Mouse (Mus musculus) macrophage (primary cell): ENCODE results near the gene Gm9945. TPM values are rescaled to one million over a fixed set of nuclear protein-coding genes. Genes with fewer than 3 reads are reported as not detected.

Experiments
- H3K27ac ChIP-seq: fragments of 350-480 bp; formaldehyde crosslinking; 2 replicates; pipeline ENCODE4 v1.9.0; 2021
- H3K36me3 ChIP-seq: fragments of 350-480 bp; formaldehyde crosslinking; 2 replicates; pipeline ENCODE4 v1.9.0; 2021; ENCODE audit errors: inconsistent target
- H3K4me3 ChIP-seq: fragments of 350-480 bp; formaldehyde crosslinking; 2 replicates; pipeline ENCODE4 v1.9.0; 2021; ENCODE audit errors: inconsistent target
- H3K79me2 ChIP-seq: fragments of 350-480 bp; formaldehyde crosslinking; 2 replicates; pipeline ENCODE4 v1.9.0; 2021; ENCODE audit errors: inconsistent target
- WGBS: methylation state at CpG from one replicate; pipeline ENCODE4 v1.1.7; 2026; ENCODE audit warnings: inconsistent platforms; ENCODE audit not compliant: missing documents; 5-methylcytosine and 5-hydroxymethylcytosine counted together
- polyA plus RNA-seq: library from polyadenylated mRNA; stranded (reverse); fragments of 250-400 nt; gene quantifications from 3 replicates; pipeline ENCODE4 v1.2.4, GENCODE M21; 2018; ENCODE audit warnings: inconsistent platforms

The Gm9945 gene
- polyA plus RNA-seq, 1 experiment from 2014 or later = not detected

GRCm38 (mm10) chr11:53475620-53476019, 4.3 kb upstream of the Gm9945 start:
- WGBS = 55% methylated on average over 8 of the region's 8 CpGs
- no peaks in the 10 kb centered on the region for H3K36me3 ChIP-seq

DNA sequence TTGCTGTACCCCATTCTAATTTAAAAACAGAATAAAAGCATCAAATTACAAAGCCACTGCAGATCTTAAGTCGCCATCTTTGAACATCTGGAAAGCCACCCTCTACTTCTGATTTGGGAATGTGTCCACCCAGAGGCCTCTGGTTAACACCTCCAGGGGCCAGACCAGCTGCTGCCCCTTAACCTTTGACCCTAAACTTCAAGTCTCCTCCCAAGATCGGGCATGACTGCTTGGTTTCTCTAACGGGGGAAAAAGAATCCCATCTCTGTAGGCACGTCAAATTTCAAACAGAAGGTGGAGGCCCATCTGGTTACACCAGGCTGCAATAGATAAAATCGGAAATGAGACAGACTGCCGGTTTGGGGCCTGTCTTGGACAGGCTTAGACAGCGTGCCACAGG, 2.1 kb upstream of the Gm9945 start:
- Histone ChIP-seq H3K27ac (no peak overlapping the region), H3K4me3 (no peak overlapping the region), H3K79me2 (no peaks in the 10 kb centered on the region), H3K36me3 (no peaks in the 10 kb centered on the region)
- 82% methylated on average over 7 of the region's 7 CpGs for WGBS

More at GRCm38 (mm10) chr11:53475620-53476019, 4.3 kb upstream of the Gm9945 start:
- H3K4me3 ChIP-seq = no peak overlapping the region
- H3K79me2 ChIP-seq = no peaks in the 10 kb centered on the region
- no peak overlapping the region for H3K27ac ChIP-seq

DNA sequence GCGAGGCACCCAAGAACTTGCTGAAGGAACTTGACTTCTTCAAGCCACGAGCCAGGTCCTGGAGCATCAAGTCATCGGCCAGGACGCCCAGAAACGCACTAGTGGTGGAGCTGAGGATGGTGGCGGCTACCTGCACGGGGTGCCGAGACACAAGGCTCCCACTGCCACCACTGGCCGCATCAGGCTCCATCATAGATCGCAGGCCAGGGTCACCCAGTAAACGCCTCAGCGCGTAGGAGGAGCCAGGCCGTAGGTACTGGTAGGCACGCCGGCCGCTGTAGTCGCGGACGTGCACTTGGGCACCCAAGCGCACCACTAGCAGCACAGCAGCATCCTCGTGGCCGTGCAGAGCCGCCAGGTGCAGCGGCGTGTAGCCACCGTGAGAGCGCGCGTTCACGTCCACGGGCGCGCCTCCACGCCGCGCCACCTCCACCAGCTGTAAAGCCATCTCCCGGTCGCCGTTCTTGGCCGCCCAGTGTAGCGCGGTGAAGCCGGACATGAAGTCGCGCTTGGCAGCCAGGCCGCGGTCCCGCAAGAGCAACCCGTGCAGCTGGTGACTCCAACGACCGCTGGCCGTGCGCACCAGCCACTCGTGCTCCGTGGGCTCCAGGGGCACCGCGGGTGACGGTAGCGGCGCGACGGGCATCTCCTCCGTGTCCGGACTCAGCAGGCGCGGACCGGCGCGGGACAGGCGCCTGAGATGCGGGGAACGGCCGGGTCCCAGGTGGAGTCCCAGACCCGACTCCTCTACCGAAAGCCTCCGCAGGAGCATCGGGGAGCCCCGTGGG, 1.4 kb upstream of the Gm9945 start:
- Histone ChIP-seq H3K36me3 (no peaks in the 10 kb centered on the region), H3K4me3 (no peak overlapping the region), H3K27ac (no peak overlapping the region), H3K79me2 (no peaks in the 10 kb centered on the region)
- 16% methylated on average over 74 of the region's 79 CpGs for WGBS

- H3K79me2 ChIP-seq = no peaks in the 10 kb centered on the region
- H3K36me3 ChIP-seq = no peaks in the 10 kb centered on the region
- no peak overlapping the region for H3K27ac ChIP-seq
- WGBS = 5% methylated on average over 55 of the region's 62 CpGs
- no peak overlapping the region for H3K4me3 ChIP-seq
These were observed 689 bp upstream of the Gm9945 start for GRCm38 (mm10) chr11:53479171-53479782.

DNA sequence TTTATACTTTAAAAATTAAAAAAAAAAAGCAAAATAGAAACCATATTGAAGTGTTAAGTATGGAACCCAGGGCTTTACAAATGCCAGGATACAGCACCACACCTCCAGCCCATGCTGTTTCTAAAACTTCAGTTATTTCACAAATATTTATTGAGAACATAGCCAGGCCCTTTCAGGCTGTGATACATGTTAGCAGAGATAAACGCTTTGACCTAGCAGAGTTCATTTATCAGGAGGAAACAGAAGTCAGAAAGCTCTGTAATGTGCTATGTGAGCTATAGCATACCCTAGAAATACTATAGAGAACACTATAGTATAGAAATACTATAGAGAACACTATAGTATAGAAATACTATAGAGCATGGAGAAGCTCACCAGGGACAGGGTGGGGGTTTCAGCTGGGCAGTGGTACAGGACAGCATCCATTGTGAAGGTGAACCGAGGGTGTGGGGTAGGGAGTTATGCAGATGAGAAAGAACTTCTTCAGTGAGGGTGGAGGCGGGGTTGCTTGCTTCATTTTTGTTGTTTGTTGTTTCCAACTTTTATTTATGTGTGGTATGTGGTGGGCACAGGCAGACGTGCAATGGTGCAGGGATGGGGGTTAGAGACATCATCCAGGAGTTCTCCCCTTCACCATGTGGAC, 1.2 kb downstream of the Gm9945 start:
- H3K4me3 ChIP-seq = no peak overlapping the region
- no peak overlapping the region for H3K27ac ChIP-seq
- H3K79me2 ChIP-seq = no peaks in the 10 kb centered on the region
- no peaks in the 10 kb centered on the region for H3K36me3 ChIP-seq
- WGBS = 78% methylated on average over 4 of the region's 4 CpGs

GRCm38 (mm10) chr11:53483159-53483891, 3.4 kb downstream of the Gm9945 start:
- no peak overlapping the region for H3K4me3 ChIP-seq
- H3K27ac ChIP-seq = no peak overlapping the region
- H3K36me3 ChIP-seq = no peaks in the 10 kb centered on the region
- 82% methylated on average over 9 of the region's 9 CpGs for WGBS
- H3K79me2 ChIP-seq = no peaks in the 10 kb centered on the region

GRCm38 (mm10) chr11:53485719-53486118, 5.8 kb downstream of the Gm9945 start:
- 43% methylated on average over 3 of the region's 3 CpGs for WGBS
- Histone ChIP-seq H3K79me2 (no peaks in the 10 kb centered on the region), H3K27ac (no peak overlapping the region), H3K36me3 (no peaks in the 10 kb centered on the region), H3K4me3 (no peak overlapping the region)

DNA sequence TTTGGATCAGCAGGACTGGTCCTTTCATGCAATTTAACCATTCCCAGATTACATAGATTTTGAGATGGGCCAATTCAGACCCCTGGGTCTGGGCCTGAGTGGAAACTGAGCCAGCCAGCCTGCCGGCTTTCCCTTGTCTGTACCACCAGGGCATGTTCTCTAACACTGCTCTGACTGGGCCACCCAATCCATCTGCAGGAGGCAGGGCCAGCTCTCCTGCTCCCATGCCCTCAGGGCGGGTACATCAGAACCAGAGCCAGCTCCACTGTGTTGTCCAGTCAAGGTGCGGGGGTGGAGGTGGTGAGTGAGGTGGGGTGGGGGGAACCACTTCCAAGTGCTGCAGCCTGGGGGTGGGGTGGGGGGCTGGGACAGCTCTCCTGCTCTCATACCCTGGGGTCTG, 6.4 kb downstream of the Gm9945 start:
- Histone ChIP-seq H3K36me3 (no peaks in the 10 kb centered on the region), H3K79me2 (no peaks in the 10 kb centered on the region), H3K4me3 (no peak overlapping the region), H3K27ac (no peak overlapping the region)
- 88% methylated on average over 2 of the region's 3 CpGs for WGBS

- no peaks in the 10 kb centered on the region for H3K79me2 ChIP-seq
- no peaks in the 10 kb centered on the region for H3K36me3 ChIP-seq
- WGBS = 19% methylated on average over 26 of the region's 27 CpGs
- no peak overlapping the region for H3K27ac ChIP-seq
- H3K4me3 ChIP-seq = no peak overlapping the region
These were observed 7.0 kb downstream of the Gm9945 start for GRCm38 (mm10) chr11:53486822-53487594.

DNA sequence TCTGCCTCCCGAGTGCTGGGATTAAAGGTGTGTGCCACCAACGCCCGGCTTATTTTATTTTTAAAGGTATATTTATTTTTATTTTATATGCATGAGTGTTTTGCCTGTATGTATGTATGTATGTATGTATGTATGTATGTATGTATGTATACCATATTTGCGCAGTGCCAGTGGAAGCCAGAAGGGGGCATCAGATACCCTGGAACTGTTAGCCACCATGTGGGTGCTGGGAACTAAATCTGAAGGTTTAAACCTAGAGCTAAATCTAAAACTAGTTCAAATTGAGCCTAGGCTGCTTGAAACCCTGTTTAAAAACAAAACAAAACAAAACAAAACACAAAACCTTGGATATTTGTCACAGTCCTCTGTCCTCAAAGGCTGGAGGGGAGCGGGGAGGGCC, 9.0 kb downstream of the Gm9945 start:
- 92% methylated on average over 5 of the region's 5 CpGs for WGBS
- H3K79me2 ChIP-seq = no peaks in the 10 kb centered on the region
- no peaks in the 10 kb centered on the region for H3K36me3 ChIP-seq
- no peak overlapping the region for H3K4me3 ChIP-seq
- no peak overlapping the region for H3K27ac ChIP-seq

GRCm38 (mm10) chr11:53489421-53489820, 9.5 kb downstream of the Gm9945 start:
- Histone ChIP-seq H3K4me3 (no peak overlapping the region), H3K36me3 (no peaks in the 10 kb centered on the region), H3K79me2 (no peaks in the 10 kb centered on the region), H3K27ac (no peak overlapping the region)
- 95% methylated on average over 9 of the region's 9 CpGs for WGBS

DNA sequence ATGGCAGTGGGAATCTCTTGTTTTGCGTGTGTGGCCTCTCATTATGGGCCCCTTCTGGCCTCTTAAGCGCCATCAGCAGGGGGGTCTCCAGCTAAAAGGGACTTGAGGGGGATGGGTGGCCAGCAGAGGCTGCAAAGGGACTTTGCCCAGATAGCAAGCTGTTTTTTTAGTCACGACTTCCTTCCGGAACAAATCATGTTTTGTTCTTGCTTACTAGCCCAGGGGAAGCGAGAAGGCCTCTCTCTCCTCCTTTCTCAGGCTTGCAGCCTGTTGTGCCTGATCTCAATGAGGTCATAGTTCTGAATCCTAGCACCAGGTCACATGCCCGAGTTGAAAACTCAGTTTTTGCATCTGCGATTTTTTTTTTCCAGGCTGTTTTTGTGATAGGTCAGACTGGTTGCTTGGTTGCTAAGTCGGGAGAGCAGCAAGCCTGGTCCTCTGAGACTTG, 12.0 kb downstream of the Gm9945 start:
- WGBS = 56% methylated on average over 8 of the region's 8 CpGs
- H3K27ac ChIP-seq = peak overlapping the region; percentile 57

GRCm38 (mm10) chr11:53493243-53493955, 13.4 kb downstream of the Gm9945 start:
- 89% methylated on average over 3 of the region's 3 CpGs for WGBS
- Histone ChIP-seq H3K4me3 (no peak overlapping the region), H3K27ac (0 out of 2 replicates have a peak overlapping the region, but pooled peaks have one; percentile 5)

More for the DNA sequence above, 12.0 kb downstream of the Gm9945 start:
- Histone ChIP-seq H3K4me3 (no peak overlapping the region), H3K79me2 (no peaks in the 10 kb centered on the region), H3K36me3 (no peaks in the 10 kb centered on the region)

More at GRCm38 (mm10) chr11:53493243-53493955, 13.4 kb downstream of the Gm9945 start:
- Histone ChIP-seq H3K36me3 (no peaks in the 10 kb centered on the region), H3K79me2 (no peaks in the 10 kb centered on the region)
